Mouse (Mus musculus) activated CD4-positive, CD25-positive, alpha-beta regulatory T cell, adult 4 months (primary cell): ENCODE measurements around the gene Mrgpra2b. TPM values are rescaled to one million over a fixed set of nuclear protein-coding genes. Genes with fewer than 3 reads are reported as not detected.
"Not testable (repeated sequence)": the region's sequence is repeated elsewhere in the genome, so short reads cannot be mapped to it uniquely, and the experiment has no call there.

Source experiments
- ATAC-seq: one replicate; pipeline ENCODE4 v1.8.0; 2017
- polyA plus RNA-seq, 2 experiments: library from polyadenylated mRNA; unstranded; fragments of 100-300 nt; shearing (Covaris generic); gene quantifications; one replicate each; pipeline ENCODE4 v1.2.1; 2017

Gene Mrgpra2b
- not detected for polyA plus RNA-seq

GRCm38 (mm10) chr7:47528762-47529161 lies at the start of gene Mrgpra2b:
TSS of gene Mrgpra2b (minus strand) at chr7:47528862.
- ATAC-seq = no peak

- ATAC-seq = no peak
These were observed 12.3 kb downstream of the Mrgpra2b start for GRCm38 (mm10) chr7:47516379-47516778.

GRCm38 (mm10) chr7:47515050-47515449 lies 13.6 kb downstream of the Mrgpra2b start:
- ATAC-seq = no peak

- no peak for ATAC-seq
These were observed 25.7 kb downstream of the Mrgpra2b start for GRCm38 (mm10) chr7:47502953-47503352.

- not testable (repeated sequence) for ATAC-seq
These were observed 37.4 kb downstream of the Mrgpra2b start for GRCm38 (mm10) chr7:47491266-47491665.

- not testable (repeated sequence) for ATAC-seq
These were observed 39.2 kb downstream of the Mrgpra2b start for GRCm38 (mm10) chr7:47489438-47489837.

- ATAC-seq = not testable (repeated sequence)
These were observed 45.5 kb downstream of the Mrgpra2b start for GRCm38 (mm10) chr7:47483181-47483580.

GRCm38 (mm10) chr7:47473904-47474303 lies 54.8 kb downstream of the Mrgpra2b start:
- not testable (repeated sequence) for ATAC-seq

GRCm38 (mm10) chr7:47465278-47465981 lies 63.2 kb downstream of the Mrgpra2b start:
- not testable (repeated sequence) for ATAC-seq

GRCm38 (mm10) chr7:47452015-47452414 lies 76.6 kb downstream of the Mrgpra2b start, which contains the start of gene Mrgpra2a:
TSS of gene Mrgpra2a (minus strand) at chr7:47452139.
- not testable (repeated sequence) for ATAC-seq

GRCm38 (mm10) chr7:47445729-47446128 lies 82.9 kb downstream of the Mrgpra2b start:
- ATAC-seq = not testable (repeated sequence)

- ATAC-seq = not testable (repeated sequence)
These were observed 92.2 kb downstream of the Mrgpra2b start for GRCm38 (mm10) chr7:47436463-47436862.

GRCm38 (mm10) chr7:47427815-47428508 lies 100.7 kb downstream of the Mrgpra2b start:
- ATAC-seq = not testable (repeated sequence)

Other genes with a start within 250 kb of the Mrgpra2b start
- not detected for gene Mrgpra1, start 174.6 kb downstream of the Mrgpra2b start, polyA plus RNA-seq
- not detected for gene Mrgpra2a, start 76.7 kb downstream of the Mrgpra2b start, polyA plus RNA-seq
- gene Mrgpra3, start 72.5 kb upstream of the Mrgpra2b start, polyA plus RNA-seq = not detected